Mouse (Mus musculus) MEL (cell line): ENCODE measurements at regions not wholly inside any gene's neighbourhood (a gene's known extent, or its start where the extent isn't known, plus 50 kb on each side); places are given as distances from the start of the nearest gene placed in this dataset.

ENCODE experiments used
- CTCF ChIP-seq, 3 experiments: IDR thresholded peaks in 2 of 3; conservative IDR thresholded peaks in 1 of 3; 2 replicates each; pipeline ENCODE4 v1.5.1; 2011 to 2012; ENCODE audit warnings: low read length in 3 of 3, low read depth in 2 of 3, mild to moderate bottlenecking in 2 of 3, improper control_type of control experiment in 1 of 3, inconsistent platforms in 1 of 3, mixed read lengths in 1 of 3, moderate library complexity in 1 of 3; ENCODE audit not compliant: control insufficient read depth in 1 of 3, insufficient read depth in 1 of 3, poor library complexity in 1 of 3, severe bottlenecking in 1 of 3
- ELF1 ChIP-seq: IDR thresholded peaks from 2 replicates; pipeline ENCODE4 v1.6.1; 2014; ENCODE audit warnings: low read depth, mild to moderate bottlenecking, inconsistent platforms, low read length, improper control_type of control experiment, moderate library complexity
- ETS1 ChIP-seq: IDR thresholded peaks from 2 replicates; pipeline ENCODE4 v1.6.1; 2012; ENCODE audit warnings: low read depth, mild to moderate bottlenecking, inconsistent platforms, low read length, improper control_type of control experiment, moderate library complexity
- MAX ChIP-seq: IDR thresholded peaks from 2 replicates; pipeline ENCODE4 v1.6.1; 2011; ENCODE audit warnings: low read length, improper control_type of control experiment
- MEF2A ChIP-seq: IDR thresholded peaks from 2 replicates; pipeline ENCODE4 v1.6.1; 2014; ENCODE audit warnings: low read depth, mild to moderate bottlenecking, inconsistent platforms, low read length, improper control_type of control experiment; ENCODE audit not compliant: poor library complexity, insufficient replicate concordance, severe bottlenecking; ENCODE audit errors: extremely low read depth
- POLR2A ChIP-seq, 2 experiments: IDR thresholded peaks; 2 replicates each; pipeline ENCODE4 v1.6.1; 2011 to 2012; ENCODE audit warnings: low read length in 2 of 2, mild to moderate bottlenecking in 2 of 2, control low read depth in 1 of 2, improper control_type of control experiment in 1 of 2, low read depth in 1 of 2, moderate library complexity in 1 of 2; ENCODE audit not compliant: control insufficient read depth in 1 of 2, insufficient read depth in 1 of 2, poor library complexity in 1 of 2
- POLR2AphosphoS2 ChIP-seq: IDR thresholded peaks from 2 replicates; pipeline ENCODE4 v1.6.1; 2011; ENCODE audit warnings: low read length, improper control_type of control experiment
- POLR2AphosphoS5 ChIP-seq: IDR thresholded peaks from 2 replicates; pipeline ENCODE4 v1.6.1; 2012; ENCODE audit warnings: low read depth, borderline replicate concordance, mild to moderate bottlenecking, inconsistent platforms, low read length, moderate library complexity, mixed read lengths
- SIN3A ChIP-seq: IDR thresholded peaks from 2 replicates; pipeline ENCODE4 v1.6.1; 2012; ENCODE audit warnings: low read length, improper control_type of control experiment, inconsistent platforms
- UBTF ChIP-seq: IDR thresholded peaks from 2 replicates; pipeline ENCODE4 v1.6.1; 2012; ENCODE audit warnings: low read depth, mild to moderate bottlenecking, inconsistent platforms, low read length, improper control_type of control experiment, moderate library complexity, borderline replicate concordance; ENCODE audit not compliant: insufficient read depth
- USF1 ChIP-seq: IDR thresholded peaks from 2 replicates; pipeline ENCODE4 v1.6.1; 2014; ENCODE audit warnings: low read depth, mild to moderate bottlenecking, inconsistent platforms, low read length, improper control_type of control experiment, moderate library complexity

GRCm38 (mm10) chr14:123081016-123081714 is 97.3 kb upstream of the Tmtc4 start:
- TF ChIP-seq USF1 (no peak), ELF1 (no peak), SIN3A (no peak), CTCF (IDR thresholded peaks at IDR 0.05 in 2 of 3, conservative IDR thresholded peaks at IDR 0.05 in 1 of 3; ENCODE audit: control insufficient read depth in 1 of 3, insufficient read depth in 1 of 3, low read depth in 2 of 3, low read length in 3 of 3, poor library complexity in 1 of 3, severe bottlenecking in 1 of 3) (no peak), ETS1 (no peak), POLR2A (IDR thresholded peaks at IDR 0.05; ENCODE audit: control insufficient read depth in 1 of 2, insufficient read depth in 1 of 2, low read depth in 1 of 2, low read length in 2 of 2, poor library complexity in 1 of 2) (no peak), MEF2A (no peak), MAX (no peak), POLR2AphosphoS5 (no peak), POLR2AphosphoS2 (no peak), UBTF (no peak)
